Mouse (Mus musculus): ENCODE measurements around the gene Cnot1.

DNA sequence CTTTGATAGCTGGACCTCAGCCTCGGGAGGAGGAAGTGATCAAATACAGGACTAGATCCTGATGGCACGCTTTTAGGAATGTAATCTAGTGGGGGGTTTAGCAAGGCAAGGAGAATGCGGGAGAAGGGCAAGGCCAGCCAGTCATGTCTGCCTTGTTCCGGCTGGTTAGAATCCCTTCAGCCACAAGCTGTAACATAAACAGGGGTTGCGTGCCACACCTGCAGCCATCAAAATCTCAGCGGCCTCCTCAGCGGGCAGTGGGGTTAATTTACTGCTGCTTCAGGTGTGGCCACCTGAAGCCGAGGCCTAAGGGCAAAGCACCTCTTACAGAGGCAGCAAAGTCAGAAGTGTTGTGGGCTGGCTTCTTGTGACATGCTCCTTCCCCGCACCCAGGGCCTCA, 130.6 kb downstream of the Cnot1 start, which contains the start of gene Ndrg4:
- TF ChIP-seq CTCF (IDR thresholded peaks at IDR 0.05; ENCODE audit: control insufficient read depth, insufficient read depth, insufficient read length) (no peak), MYOD1 (IDR thresholded peaks at IDR 0.05; ENCODE audit: control insufficient read depth, insufficient read length, low read depth) (no peak), MAX (IDR thresholded peaks at IDR 0.05) (no peak), FOSL1 (IDR thresholded peaks at IDR 0.05; ENCODE audit: insufficient read depth, low read length, poor library complexity, severe bottlenecking) (no peak)
